Mouse (Mus musculus): ENCODE results near the gene Il2.

Il2 gene

DNA sequence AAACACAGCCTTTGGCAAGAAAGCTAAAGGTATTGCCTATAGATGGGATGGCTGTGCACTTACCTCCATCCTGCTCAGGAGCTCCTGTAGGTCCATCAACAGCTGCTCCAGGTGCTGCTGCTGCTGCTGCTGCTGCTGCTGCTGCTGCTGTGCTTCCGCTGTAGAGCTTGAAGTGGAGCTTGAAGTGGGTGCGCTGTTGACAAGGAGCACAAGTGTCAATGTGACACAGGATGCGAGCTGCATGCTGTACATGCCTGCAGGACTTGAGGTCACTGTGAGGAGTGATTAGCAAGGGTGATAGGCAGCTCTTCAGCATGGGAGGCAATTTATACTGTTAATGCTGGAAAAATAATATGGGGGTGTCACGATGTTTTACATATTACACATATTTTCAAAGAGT, at the start of gene Il2:
Il2 (minus strand) TSS at position 305 of the 400 bp plus-strand sequence.
- no peak for DNase-seq (ENCODE audit: low read depth)

DNA sequence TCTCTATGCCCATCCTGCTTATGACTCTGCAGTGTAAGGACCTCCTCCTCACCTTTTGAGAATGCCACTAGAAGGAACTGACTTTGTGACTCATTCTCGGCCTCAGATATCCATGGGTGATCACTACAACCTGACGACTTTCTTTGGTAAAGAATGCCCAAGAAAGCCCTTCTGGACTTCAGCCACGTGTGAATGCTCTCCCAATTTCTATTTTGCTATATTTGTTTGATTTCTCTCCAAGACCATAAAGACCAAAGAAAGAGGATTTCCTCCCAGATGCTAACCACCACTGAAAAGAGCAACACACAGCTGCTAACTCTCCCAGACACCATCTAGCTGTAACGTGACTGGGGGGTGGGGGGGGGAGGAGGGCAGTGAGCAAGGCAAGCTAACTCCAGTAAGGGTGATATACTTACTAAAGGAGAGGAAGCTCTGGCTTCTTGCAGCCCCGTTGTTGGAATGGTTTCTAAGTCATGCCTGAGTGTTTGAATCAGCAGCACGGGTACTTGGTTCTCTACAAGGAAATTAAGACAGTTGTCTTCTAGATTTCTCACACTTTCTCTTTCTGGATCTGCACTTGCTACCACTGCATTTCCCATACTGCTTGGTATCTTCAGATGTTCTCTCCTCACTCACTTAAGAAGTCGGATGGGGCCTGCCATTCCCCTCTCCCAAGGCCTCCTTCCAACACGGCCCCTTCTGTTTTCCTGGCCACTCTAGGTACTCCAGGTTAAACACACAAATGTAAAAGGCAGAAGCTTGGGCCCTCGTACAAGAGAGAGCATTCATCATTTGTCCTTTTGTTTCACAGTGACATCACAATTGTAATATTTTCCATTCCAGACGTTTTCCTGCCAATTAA, 49.2 kb upstream of the Il2 start:
- DNase-seq (ENCODE audit: low read depth) = no peak

DNA sequence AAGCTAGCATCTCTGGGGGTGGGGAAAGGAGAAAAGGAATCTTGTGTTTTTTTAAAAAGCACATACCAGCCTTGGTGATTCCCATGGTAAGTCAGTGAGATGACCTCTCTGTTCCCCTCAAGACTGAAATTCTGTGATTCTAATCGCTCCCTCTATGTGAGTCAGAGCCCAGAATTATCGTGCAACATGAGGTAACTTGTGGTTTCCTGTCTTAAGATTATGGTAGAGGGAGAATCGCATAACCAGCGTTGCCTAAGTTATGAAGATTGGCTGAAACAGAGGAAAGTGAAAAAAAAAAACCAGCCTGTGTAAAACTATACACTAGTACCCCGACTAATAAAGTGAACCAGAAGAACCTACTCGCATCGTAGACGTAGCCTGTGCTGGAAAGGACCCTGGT, 47.5 kb upstream of the Il2 start:
- DNase-seq (ENCODE audit: low read depth) = peak; percentile 60

DNA sequence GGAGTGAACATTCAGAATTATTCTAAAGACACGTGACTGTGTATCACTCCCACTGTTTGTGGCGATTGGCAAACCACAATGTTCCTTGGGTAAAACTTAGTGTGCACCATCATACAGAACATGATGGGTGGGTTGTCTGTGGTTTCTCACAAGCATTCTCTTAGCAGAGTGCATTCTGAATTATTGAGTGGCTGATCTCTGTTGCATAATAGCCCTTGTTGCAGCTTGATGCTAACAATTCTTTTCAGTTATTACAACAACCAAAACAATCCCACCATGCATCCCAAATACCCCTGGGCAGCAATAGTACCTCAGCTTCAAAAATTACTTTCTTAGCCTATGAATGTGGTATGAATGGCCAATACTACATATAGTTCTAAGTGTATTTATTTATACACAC, 43.5 kb upstream of the Il2 start:
- no peak for DNase-seq (ENCODE audit: low read depth)

DNA sequence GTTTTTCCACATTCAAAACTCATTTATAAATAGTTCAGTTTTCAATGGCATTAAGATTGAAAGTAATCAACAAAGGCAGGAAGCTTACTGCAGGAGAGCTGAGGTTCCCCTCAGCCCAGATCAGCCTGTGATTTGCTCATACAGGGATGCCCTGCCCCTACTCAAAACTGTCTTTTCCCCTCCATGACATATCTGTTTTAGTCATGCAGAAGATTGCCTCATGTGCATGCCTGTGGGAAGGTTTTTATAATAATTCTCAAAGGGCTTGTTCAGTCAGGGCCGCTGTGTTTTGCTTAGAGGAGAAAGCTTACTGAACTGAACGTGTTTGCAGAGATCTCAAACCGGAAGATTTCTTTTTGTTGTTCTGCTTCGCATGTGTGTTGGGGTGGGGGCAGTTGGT, 35.3 kb upstream of the Il2 start:
- peak; percentile 18 for DNase-seq (ENCODE audit: low read depth)

DNA sequence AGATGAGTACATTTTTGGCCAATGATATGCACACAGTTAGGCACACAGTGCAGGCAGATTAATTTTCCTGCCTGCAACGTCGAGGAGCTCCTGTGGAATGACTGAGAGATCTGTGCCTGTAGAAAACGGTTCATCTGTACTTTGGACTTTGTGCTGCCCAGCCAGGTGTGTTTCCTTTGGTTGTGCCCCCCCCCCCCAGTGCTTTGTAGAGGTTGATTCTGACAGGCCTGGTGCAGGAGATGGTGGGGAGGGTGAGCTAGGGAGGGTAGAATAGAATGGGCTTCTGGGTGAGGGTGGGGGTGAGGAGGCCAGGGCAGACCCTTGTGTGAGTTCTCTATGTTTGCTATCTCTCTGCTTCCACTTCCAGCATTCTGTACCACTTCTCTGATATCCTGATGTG, 32.5 kb upstream of the Il2 start:
- no peak for DNase-seq (ENCODE audit: low read depth)

DNA sequence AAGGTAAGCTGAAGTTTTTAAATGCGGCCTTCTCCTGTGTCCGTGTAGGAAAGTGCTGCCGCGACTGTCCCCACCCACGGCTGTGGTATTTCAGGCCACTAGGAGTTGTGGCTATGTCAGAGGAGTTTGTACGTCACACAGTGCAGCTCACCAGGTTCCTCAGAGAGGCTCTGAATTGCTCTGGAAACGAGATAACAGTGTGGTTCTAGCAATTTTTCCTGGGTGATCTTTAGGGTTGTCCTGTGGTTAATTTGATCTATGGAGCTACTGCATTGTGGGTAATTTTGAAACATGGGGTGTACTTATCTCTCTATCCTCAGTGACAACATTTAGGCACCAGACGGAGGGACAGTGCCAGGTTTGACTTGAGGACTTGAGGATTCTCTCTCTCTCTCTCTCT, 31.3 kb upstream of the Il2 start:
- no peak for DNase-seq (ENCODE audit: low read depth)

DNA sequence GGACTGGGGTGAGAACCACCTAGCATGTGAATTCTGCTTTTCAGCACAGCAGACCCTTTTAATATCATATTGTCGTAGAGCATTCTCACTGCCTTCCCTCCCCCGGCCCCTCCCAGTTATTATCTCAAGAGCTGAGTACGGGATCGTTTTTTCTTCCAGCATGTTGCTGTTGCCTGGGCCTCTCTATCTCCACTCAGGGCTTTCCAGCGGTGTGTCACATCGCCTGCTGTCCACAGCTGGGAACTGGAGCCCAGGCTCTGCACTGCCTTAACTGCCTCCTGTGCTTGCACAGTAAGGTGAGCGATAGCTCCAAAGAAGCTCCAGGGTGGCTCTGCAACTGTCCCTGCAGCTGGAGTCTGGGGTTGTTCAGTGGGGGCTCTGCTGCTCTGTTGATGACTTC, 28.6 kb upstream of the Il2 start:
- no peak for DNase-seq (ENCODE audit: low read depth)

DNA sequence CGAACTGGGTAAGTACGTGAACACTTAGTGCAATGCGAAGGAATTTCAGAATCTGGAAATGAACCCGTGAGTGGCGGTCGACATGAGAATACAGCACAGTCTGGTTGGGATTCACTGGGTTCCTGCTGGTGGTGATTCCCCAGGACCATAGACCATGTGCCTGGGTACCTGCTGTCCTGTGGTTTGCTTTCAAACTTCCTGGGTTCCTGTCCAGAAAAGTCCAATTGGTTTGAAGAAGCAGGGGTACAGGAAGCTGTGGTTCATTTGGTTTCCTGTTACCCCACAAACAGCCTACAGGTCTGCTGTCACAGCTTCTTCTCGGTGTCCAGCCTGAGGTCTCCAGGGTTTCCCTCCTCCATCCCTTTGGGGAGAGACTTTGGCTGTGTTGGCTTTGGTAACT, 27.2 kb upstream of the Il2 start:
- no peak for DNase-seq (ENCODE audit: low read depth)

DNA sequence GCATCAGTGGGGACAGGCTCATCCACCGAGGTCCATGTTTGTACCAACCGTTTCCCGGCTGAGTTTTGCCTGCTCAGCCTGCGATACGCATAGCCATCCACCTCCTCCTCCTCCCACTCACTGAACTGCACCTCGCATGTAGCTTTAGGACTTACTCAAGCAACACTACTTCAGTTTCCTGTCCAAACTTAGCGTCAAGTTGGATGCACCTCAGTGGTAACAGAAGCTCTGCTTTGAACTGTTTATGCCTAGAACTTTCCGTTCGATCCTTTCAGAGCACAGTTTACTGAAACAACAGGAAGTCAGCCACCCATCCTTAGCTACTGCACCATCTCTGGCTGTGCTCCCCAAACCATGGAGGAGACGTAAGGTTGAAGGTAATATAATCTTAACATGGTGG, 26.5 kb upstream of the Il2 start:
- DNase-seq (ENCODE audit: low read depth) = no peak

DNA sequence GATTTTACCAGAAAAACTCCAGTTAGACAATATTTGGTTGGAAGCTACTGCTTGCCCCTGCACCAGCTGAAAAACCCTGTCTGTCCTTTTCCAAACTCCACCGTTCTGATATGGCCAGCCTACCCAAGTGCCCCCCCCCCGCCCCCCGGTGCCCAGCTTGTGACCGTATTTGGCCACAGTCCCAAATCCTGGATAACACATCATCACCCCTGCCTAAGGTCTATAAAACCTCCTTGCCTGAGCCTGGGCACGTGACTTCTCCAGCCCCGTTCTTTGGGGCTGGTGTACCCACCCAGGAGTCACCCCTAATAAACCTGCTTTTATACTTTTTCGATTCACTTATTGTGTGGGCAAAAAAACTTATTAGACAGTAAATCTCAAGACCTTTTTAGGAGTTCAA, 21.1 kb upstream of the Il2 start:
- no peak for DNase-seq (ENCODE audit: low read depth)

DNA sequence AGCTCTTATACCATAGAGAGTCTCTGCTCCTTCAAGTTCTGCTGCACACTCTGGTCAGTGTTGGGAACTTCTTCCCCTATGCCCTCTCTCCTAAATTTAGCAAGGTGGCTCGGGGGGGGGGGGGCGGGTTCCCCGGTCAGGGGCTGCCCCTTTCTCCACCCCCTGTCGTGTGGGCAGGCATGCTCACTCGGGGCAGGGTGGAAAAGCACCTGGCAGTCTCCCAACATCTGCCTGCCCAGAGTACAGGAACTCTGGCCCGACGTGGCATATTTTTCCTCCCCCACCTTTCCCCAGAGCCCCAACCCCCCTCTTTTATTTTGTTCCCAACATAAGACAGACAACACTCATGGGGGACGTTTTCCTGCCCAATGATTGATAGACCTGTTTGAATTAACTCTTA, 20.6 kb upstream of the Il2 start:
- DNase-seq (ENCODE audit: low read depth) = no peak

DNA sequence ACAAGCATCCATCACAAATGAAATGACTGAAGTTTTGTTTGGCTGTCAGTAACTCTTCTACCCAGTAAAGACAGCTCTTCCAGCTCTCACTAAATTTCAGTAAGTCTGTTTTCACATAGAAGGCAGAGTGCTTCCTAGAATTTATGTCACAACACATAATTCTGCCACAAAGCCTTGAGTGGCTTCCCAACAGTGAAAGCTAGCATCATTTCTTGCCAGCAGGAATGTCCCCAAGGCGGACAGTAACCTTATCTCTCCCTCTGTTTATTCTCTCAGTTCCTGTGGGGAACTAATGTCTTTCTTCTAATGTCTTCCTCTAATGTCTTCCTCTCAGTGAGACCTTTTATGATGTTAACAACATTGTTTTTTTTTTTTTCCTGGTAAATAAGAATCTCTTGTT, 19.2 kb upstream of the Il2 start:
- no peak for DNase-seq (ENCODE audit: low read depth)

DNA sequence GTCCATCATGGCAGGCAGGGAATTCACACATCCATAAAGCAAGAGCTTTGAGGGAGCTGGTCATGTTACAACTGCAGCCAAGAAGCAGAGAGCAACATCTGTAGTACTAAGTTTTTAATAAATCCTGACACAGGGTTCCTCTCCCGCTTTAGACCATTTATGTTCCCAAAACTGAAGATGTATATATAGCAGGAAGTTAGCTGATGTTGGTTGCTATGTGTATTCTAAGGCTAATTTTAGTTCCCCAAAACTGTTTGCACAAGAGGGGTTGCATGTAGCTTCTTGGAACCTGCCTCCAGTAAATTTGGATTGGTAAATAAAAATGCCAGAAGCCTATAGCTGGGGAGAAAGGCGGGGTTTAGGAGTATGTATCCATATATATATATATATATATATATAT, 16.1 kb upstream of the Il2 start:
- DNase-seq (ENCODE audit: low read depth) = no peak

DNA sequence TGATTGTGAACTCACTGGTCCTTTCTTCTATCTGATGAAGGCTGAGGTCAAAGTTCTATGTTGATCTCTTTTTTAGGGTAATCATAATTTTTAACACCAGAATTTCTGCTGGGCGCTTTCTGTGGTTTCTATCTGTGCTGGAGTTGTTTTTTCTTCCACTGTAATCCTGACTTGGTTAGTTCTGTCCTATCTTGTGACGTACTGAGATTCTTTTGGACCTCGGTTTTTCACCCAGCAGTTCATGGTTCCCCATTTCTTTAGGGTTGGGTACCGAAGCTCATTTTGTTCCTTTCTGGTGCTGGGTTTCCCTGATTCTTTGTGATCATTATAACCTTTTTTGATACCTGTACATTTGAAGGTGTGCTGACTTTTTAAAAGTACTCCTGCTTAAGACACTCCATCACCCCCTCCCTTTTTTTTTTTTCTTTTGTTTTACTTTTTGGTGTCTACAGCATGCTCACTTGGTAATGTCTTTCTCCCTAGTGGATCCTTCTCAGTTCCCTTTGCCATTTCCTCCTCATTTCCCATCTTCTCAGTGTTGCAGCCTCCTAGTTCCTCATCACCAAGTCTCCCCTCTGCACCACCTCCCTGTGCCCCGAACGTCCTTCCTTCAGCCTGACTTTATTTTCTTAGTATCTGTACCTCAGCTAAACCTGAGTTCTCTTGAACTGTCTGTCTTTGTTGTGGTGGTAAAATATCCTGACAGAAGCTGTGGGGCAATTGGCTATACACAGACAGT, 14.6 kb upstream of the Il2 start:
- no peak for DNase-seq (ENCODE audit: low read depth)

DNA sequence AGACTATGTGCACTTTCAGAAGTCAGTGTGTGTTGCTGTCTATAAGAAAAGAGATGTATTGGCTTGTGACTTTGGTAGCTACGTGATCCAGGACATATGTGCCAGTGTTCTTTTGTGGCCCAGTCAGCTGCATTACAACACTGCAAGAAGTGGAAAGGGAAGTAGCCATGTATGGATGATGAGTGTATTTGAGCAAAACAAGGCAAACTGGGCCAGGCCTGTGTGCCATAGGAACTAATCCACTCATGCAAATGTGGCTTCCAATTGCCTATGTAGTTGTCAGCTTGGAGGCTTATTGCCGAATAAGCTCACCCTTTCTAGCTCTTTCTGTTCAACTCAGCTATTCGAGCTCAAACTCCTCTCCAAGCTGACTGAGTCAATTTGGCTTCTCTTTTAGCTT, 13.4 kb upstream of the Il2 start:
- DNase-seq (ENCODE audit: low read depth) = no peak

DNA sequence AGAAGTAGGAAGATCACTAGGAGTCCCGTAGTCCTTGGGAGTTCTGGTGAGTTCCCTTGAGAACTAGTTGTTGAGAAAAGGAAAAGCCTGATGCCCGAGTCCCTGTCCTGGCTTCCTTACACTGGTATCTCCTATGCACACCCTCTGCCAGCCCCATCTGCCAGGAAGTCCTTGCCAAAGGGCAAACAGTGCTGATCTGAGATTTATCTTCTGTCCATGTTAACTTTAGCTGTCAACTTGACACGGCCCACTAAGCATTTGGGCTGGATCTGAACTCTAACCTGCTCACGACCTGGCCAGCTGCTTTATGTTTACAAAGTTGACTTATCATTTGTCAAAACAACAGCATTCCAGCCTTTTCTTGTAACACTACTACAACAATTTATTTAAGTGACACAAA, 11.5 kb upstream of the Il2 start:
- DNase-seq (ENCODE audit: low read depth) = no peak

DNA sequence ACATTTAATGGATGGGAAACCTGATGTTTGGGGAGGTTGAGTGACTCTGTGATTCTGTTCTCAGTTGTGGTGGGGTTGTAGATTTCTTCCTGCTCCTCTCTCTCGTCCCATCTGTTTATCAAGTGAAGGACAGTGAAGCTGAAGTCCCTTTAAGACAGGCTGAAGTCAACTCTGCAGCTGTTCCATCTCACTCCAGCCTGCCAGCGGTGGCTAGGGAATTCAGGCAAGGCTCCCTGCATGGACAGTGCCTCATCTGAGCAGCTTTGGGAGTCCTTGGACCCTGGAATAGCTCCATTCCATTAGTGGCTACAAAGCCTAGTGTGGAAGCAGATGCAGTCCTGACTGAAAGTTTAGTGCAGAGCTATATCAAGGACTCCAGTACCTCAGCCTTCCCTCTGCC, 3.3 kb upstream of the Il2 start:
- no peak for DNase-seq (ENCODE audit: low read depth)

DNA sequence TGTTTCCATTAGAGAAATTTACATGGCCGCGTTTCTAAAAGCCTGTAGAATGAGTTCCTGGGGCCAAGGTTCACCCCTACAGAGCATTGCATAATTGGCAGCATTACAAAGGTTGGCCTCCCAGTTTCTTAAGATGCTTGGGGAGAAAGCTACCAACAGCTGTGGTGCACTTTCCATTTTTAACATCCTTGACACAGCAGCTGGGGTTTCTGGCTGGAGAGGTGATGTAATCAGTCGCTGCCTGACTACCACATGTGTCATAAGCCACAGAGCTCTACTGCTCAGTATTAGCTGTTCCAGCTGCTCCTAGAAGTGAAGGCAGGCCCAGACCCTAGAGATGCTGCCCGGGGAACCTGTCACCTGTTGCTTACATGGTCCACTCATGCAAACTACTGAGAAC, 2.5 kb upstream of the Il2 start:
- DNase-seq (ENCODE audit: low read depth) = peak; percentile 67

DNA sequence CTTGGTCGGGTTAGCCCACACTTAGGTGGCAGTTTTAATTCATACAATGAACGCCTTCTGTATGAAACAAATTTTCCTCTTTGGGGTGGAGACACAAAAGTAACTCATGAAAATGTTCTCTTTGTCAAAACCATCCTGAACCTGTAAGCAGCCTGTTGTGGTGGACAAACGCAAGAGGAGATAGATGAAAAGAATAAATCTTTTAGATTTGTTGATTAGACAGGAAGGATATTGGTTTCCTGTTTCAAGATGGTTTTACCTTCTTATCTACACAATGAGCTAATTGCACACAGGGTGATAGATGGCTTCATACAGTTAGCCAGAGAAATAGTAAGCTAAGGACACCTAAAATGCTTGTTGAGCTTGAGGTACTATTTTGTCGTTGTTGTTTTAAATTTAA, 403 bp upstream of the Il2 start:
- no peak for DNase-seq (ENCODE audit: low read depth)

DNA sequence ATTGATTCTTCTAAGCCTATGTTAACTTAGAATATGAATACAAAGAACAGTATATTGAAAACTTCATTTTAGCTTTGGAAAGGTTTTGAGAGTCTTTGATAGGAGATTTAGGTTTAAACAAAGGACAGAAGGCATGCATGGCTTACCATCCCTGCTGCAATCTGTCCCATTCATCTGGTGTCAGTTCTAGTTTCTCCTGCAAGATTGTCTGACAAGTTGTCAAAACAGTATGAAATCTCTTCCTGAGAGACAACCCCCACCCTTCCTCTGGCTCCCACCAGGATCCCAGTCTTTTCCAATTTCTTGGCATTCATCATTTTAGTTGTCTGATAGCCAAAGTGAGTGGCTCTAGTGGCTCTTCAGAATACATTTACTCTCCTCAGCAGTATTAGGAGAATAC, 35.0 kb downstream of the Il2 start:
- DNase-seq (ENCODE audit: low read depth) = no peak

DNA sequence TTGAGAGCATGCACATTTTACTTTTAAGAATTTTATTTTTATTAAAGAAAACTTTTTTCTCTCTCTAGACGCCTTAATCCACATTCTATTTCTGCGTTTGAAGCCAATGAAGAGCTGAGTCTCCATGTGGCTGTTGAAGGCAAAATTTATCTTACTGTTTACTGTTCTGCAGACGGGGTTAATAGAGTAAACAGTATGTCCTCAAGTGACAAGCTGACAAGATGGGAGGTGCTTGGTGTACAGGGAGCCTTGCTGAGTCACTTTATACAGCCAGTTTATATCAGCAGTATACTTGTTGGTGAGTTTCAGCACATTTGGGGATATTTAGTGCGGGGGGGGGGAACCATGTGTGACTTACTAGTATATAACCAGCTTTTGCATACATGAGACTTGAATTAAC, 40.9 kb downstream of the Il2 start:
- no peak for DNase-seq (ENCODE audit: low read depth)

DNA sequence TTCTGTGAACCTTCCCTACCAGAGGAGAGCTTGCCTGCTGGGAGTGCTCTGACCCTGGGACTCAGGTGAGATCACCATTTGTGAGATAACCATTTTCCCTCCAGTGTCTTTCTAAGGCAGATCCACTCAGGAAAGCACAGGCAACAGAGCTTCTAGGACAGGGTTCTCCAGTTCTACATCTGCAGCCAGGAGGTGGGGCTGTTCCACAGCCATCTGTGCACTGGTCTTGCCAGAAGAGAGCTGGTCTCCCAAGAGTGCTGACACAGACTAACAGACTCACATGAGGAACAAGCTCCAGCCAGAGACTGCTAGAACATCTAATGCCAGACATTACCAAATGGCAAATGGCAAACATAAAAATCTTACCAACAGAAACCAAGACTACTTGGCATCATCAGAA, 52.5 kb downstream of the Il2 start:
- DNase-seq (ENCODE audit: low read depth) = peak; percentile 37

All from NIH3T3 (cell line).